Comparison of ENCODE assay signal across 8 mouse cellular contexts in genomic region chr6:148944767-148945508, GRCm38 (mm10). TPM values are rescaled to one million over a fixed set of nuclear protein-coding genes. Genes with fewer than 3 reads are reported as not detected.
DNase-seq lines count a peak whose midpoint lies in the region; ATAC-seq and TF ChIP-seq lines count a peak whose summit lies in the region.

No protein-coding gene starts in this region.

- peaks cover 54% of the 10 kb centered on the region for H3K79me2 ChIP-seq in myocyte (ENCODE audit: control insufficient read depth, insufficient read depth)

- no peaks in the 10 kb centered on the region for H3K9me3 ChIP-seq in embryonic facial prominence, embryonic 11.5 days (replicated peaks; ENCODE audit: control insufficient read depth, low read length)
- no peaks in the 10 kb centered on the region for H3K9me3 ChIP-seq in liver, embryonic 11.5 days (ENCODE audit: control insufficient read depth, low read length)

- H3K4me2 ChIP-seq in embryonic facial prominence, embryonic 11.5 days (ENCODE audit: low read depth, low read length) = peak overlapping the region; percentile 63
- peak overlapping the region; percentile 86 for H3K4me2 ChIP-seq in liver, embryonic 11.5 days
- H3K4me2 ChIP-seq in myocyte (ENCODE audit: low read depth) = peak overlapping the region; percentile 55

- peak overlapping the region; percentile 97 for H3K4me3 ChIP-seq in embryonic facial prominence, embryonic 11.5 days (ENCODE audit: low read depth, low read length)
- H3K4me3 ChIP-seq in liver, embryonic 11.5 days (ENCODE audit: low read depth, low read length) = peak overlapping the region; percentile 97
- peak overlapping the region; percentile 87 for H3K4me3 ChIP-seq in myocyte

- no peaks in the 10 kb centered on the region for H3K4me1 ChIP-seq in embryonic facial prominence, embryonic 11.5 days (ENCODE audit: control insufficient read depth, insufficient read depth, low read length)
- peaks cover 16% of the 10 kb centered on the region for H3K4me1 ChIP-seq in liver, embryonic 11.5 days (replicated peaks; ENCODE audit: control insufficient read depth, insufficient read depth, low read length)

- DNase-seq in 3T3-L1 (ENCODE audit: low read depth, low spot score) = peak; percentile 68
- peak; percentile 80 for DNase-seq in adrenal gland, postnatal 10 days
- peak; percentile 68 for DNase-seq in embryonic facial prominence, embryonic 11.5 days (ENCODE audit: low spot score)
- DNase-seq in heart, adult 8-10 months (ENCODE audit: low spot score) = peak; percentile 46
- peak; percentile 57 to 64 for DNase-seq in kidney, adult 8-10 months
- peak; percentile 84 for DNase-seq in liver, embryonic 11.5 days (ENCODE audit: low spot score)
- DNase-seq in splenic B cell, adult 2 months (ENCODE audit: low read depth, low spot score) = peak; percentile 76

- ATAC-seq in embryonic facial prominence, embryonic 11.5 days (replicated peaks; ENCODE audit: insufficient number of reproducible peaks, low FRiP score, low TSS enrichment, low read depth) = peak; percentile 65
- peak; percentile 74 for ATAC-seq in liver, embryonic 11.5 days (replicated peaks; ENCODE audit: low FRiP score)

- no peaks in the 10 kb centered on the region for H3K27me3 ChIP-seq in embryonic facial prominence, embryonic 11.5 days (ENCODE audit: control insufficient read depth, insufficient read depth, low read length)
- no peaks in the 10 kb centered on the region for H3K27me3 ChIP-seq in liver, embryonic 11.5 days (replicated peaks; ENCODE audit: control insufficient read depth, insufficient read depth, low read length)
- H3K27me3 ChIP-seq in myocyte (ENCODE audit: control insufficient read depth, insufficient read depth, insufficient read length) = no peaks in the 10 kb centered on the region
- H3K27me3 ChIP-seq in splenic B cell, adult 2 months (ENCODE audit: control insufficient read depth, insufficient read depth, low read length, poor library complexity, severe bottlenecking) = no peaks in the 10 kb centered on the region

- H3K36me3 ChIP-seq in embryonic facial prominence, embryonic 11.5 days (replicated peaks; ENCODE audit: control insufficient read depth, insufficient read depth, low read depth, low read length) = no peaks in the 10 kb centered on the region; the same call in 1 of the 2 replicates
- peaks cover 5% of the 10 kb centered on the region; the same call in 1 of the 2 replicates for H3K36me3 ChIP-seq in liver, embryonic 11.5 days (ENCODE audit: control insufficient read depth, insufficient read depth, low read length)
- H3K36me3 ChIP-seq in myocyte (ENCODE audit: control insufficient read depth, insufficient read depth) = no peaks in the 10 kb centered on the region
- H3K36me3 ChIP-seq in splenic B cell, adult 2 months (ENCODE audit: control insufficient read depth, insufficient read depth, low read length, poor library complexity, severe bottlenecking) = no peaks in the 10 kb centered on the region

- peak; percentile 75 for TF ChIP-seq POLR2A in myocyte (IDR thresholded peaks at IDR 0.05; ENCODE audit: insufficient read length, low read depth)

- WGBS in embryonic facial prominence, embryonic 11.5 days = under 1% methylated on average over 92 of the region's 92 CpGs
- WGBS in liver, embryonic 11.5 days = under 1% methylated on average over 87 of the region's 92 CpGs

- H3K27ac ChIP-seq in embryonic facial prominence, embryonic 11.5 days (replicated peaks; ENCODE audit: low read depth, low read length) = peak overlapping the region; percentile 93
- H3K27ac ChIP-seq in liver, embryonic 11.5 days (ENCODE audit: low read depth, low read length) = peak overlapping the region; percentile 96

- H3ac ChIP-seq in myocyte (ENCODE audit: control insufficient read depth, insufficient read length) = peak overlapping the region; percentile 97

- peak overlapping the region; percentile 100 for H3K9ac ChIP-seq in embryonic facial prominence, embryonic 11.5 days (replicated peaks; ENCODE audit: low read length)
- H3K9ac ChIP-seq in liver, embryonic 11.5 days (ENCODE audit: low read depth, low read length) = peak overlapping the region; percentile 99

TF ChIP-seq in myocyte, 11 proteins besides CTCF, POLR2A, EP300 and RAD21:
- TF ChIP-seq MYOD1 (IDR thresholded peaks at IDR 0.05; ENCODE audit: control insufficient read depth in 1 of 3, insufficient read length in 2 of 3, low read depth in 2 of 3) (no peak), CEBPB (IDR thresholded peaks at IDR 0.05; ENCODE audit: insufficient read depth, poor library complexity, severe bottlenecking) (no peak), TCF3 (IDR thresholded peaks at IDR 0.05; ENCODE audit: insufficient read length, low read depth) (no peak), E2F4 (IDR thresholded peaks at IDR 0.05; ENCODE audit: insufficient read depth) (no peak), POLR2AphosphoS2 (IDR thresholded peaks at IDR 0.05; ENCODE audit: insufficient read length, low read depth) (peak; percentile 58), REST (IDR thresholded peaks at IDR 0.05; ENCODE audit: insufficient read depth, insufficient read length) (no peak), TCF12 (IDR thresholded peaks at IDR 0.05; ENCODE audit: insufficient read depth, poor library complexity, severe bottlenecking) (no peak)

RNA-seq across cellular contexts. Expression of gene Sinhcaf, which starts 1.3 kb away (rescaled TPM):
- 10 to 100 TPM; 28.1 to 29.4 TPM for total RNA-seq in adrenal gland, postnatal 10 days (2021)
- polyA plus RNA-seq in embryonic facial prominence, embryonic 11.5 days (2014; fragmentation: Nextera tagmentation; extraction: Ambion mirVana) = 254 and 263 TPM in 2 replicates
- 1 to 10 TPM; 2.7 to 4.9 (median 4.2) TPM for total RNA-seq in heart, adult 8-10 months (2022)
- 102 and 104 TPM in 2 replicates for polyA plus RNA-seq in liver, embryonic 11.5 days (2014; fragmentation: Nextera tagmentation; extraction: Ambion mirVana)
- polyA plus RNA-seq in myocyte (2012; fragmentation: generic; extraction: Trizol) = 8.5 TPM

RNA-seq across cellular contexts. Expression of gene Caprin2, which starts 48.9 kb away (rescaled TPM):
- total RNA-seq in adrenal gland, postnatal 10 days (2021) = 10 to 100 TPM; 10.2 to 18.2 TPM
- polyA plus RNA-seq in embryonic facial prominence, embryonic 11.5 days (2014; fragmentation: Nextera tagmentation; extraction: Ambion mirVana) = 12.8 and 13.9 TPM in 2 replicates
- 1 to 10 TPM; 3.7 to 5.9 (median 4.2) TPM for total RNA-seq in heart, adult 8-10 months (2022)
- 7.9 and 10.3 TPM in 2 replicates for polyA plus RNA-seq in liver, embryonic 11.5 days (2014; fragmentation: Nextera tagmentation; extraction: Ambion mirVana)
- polyA plus RNA-seq in myocyte (2012; fragmentation: generic; extraction: Trizol) = 1.8 TPM

Comparison
In these comparisons a context has a peak if more than half of its experiments do, and no peak if none do; other contexts are left out.
1. Peak in every context shown above with its lines: DNase-seq, ATAC-seq, H3K4me3 ChIP-seq and H3K27ac ChIP-seq.
2. RNA of gene Sinhcaf, which starts 1.3 kb away (polyA plus RNA-seq): 254 to 263 TPM in embryonic facial prominence, embryonic 11.5 days and 102 to 104 TPM in liver, embryonic 11.5 days; 8.5 TPM in myocyte (single experiment); every median in the first group is over 10 times any median in the second.